Mouse (Mus musculus) midbrain, embryonic 14.5 days (tissue): ENCODE measurements around the gene Agxt2. TPM values are rescaled to one million over a fixed set of nuclear protein-coding genes. Genes with fewer than 3 reads are reported as not detected.
A peak's percentile ranks its signal among the peaks of the same experiment; 100 is the strongest.

Experiments used
- ATAC-seq: fragments of 200-750 bp; cut with Nextera tagmentation; 2 replicates; pipeline ENCODE4 v1.8.0; 2017; ENCODE audit warnings: moderate number of reproducible peaks, moderate library complexity; ENCODE audit not compliant: low FRiP score, low TSS enrichment
- DNase-seq: peaks from one replicate; pipeline ENCODE4 v3.0.0-alpha.2; 2015
- H3K27ac ChIP-seq: fragments of 300-500 bp; sonication (generic); replicated peaks from 2 replicates; pipeline ENCODE4 v1.5.1; 2014; ENCODE audit warnings: mild to moderate bottlenecking, low read depth, low read length, moderate library complexity
- H3K27me3 ChIP-seq: fragments of 300-500 bp; sonication (generic); 2 replicates; pipeline ENCODE4 v1.6.1; 2014; ENCODE audit warnings: low read length, control low read depth, mixed read lengths; ENCODE audit not compliant: control insufficient read depth, insufficient read depth
- H3K36me3 ChIP-seq: fragments of 300-500 bp; sonication (generic); 2 replicates; pipeline ENCODE4 v1.6.1; 2014; ENCODE audit warnings: low read length, control low read depth; ENCODE audit not compliant: control insufficient read depth, insufficient read depth
- H3K4me1 ChIP-seq: fragments of 300-500 bp; sonication (generic); 2 replicates; pipeline ENCODE4 v1.6.1; 2014; ENCODE audit warnings: mild to moderate bottlenecking, antibody characterized with exemption, low read length, control low read depth; ENCODE audit not compliant: control insufficient read depth, insufficient read depth
- H3K4me2 ChIP-seq: fragments of 300-500 bp; sonication (generic); 2 replicates; pipeline ENCODE4 v1.6.1; 2014; ENCODE audit warnings: mild to moderate bottlenecking, low read length, moderate library complexity
- H3K4me3 ChIP-seq: fragments of 300-500 bp; sonication (generic); replicated peaks from 2 replicates; pipeline ENCODE4 v1.5.1; 2014; ENCODE audit warnings: low read depth, low read length
- H3K9ac ChIP-seq: fragments of 300-500 bp; sonication (generic); replicated peaks from 2 replicates; pipeline ENCODE4 v1.6.1; 2014; ENCODE audit warnings: mild to moderate bottlenecking, low read length, moderate library complexity
- H3K9me3 ChIP-seq: fragments of 300-500 bp; sonication (generic); 2 replicates; pipeline ENCODE4 v1.6.1; 2016; ENCODE audit warnings: low read length, control low read depth, mixed read lengths; ENCODE audit not compliant: control insufficient read depth
- WGBS: fragments of 180-500 bp; shearing (Covaris S2); extraction: QIAGEN DNeasy Blood & Tissue Kit; methylation state at CpG from one replicate; pipeline ENCODE4 v1.1.7; 2014; 5-methylcytosine and 5-hydroxymethylcytosine counted together
- polyA plus RNA-seq: library from polyadenylated mRNA; unstranded; fragments of >200 nt; fragmentation: Nextera tagmentation; extraction: Ambion mirVana; gene quantifications from 2 replicates; pipeline ENCODE4 v1.2.1, GENCODE M21; 2014

Agxt2 gene
- polyA plus RNA-seq, 1 experiment from 2014 or later: not detected

DNA sequence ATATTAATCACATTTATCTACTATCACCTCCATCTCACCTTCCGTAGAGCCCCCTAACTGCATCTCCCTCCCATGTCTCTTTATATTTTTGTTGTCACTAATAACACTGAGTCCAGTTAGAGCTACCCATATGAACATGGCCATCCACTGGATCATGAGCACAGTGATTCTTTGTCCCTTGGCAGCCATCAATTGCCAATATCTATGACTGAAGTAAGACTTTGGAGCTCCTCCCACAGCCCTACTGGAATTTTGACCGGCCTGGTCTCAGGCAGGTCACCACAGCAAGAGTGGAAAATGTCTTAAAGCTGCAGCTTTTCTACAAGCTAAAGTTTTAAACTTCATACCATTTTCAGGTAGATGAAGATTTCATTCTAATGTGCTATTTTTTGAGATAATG, 8.0 kb downstream of the Agxt2 start:
- Histone ChIP-seq H3K36me3 (no peaks in the 10 kb centered on the region), H3K9ac (no peak overlapping the region), H3K4me1 (no peaks in the 10 kb centered on the region), H3K27ac (no peak overlapping the region), H3K9me3 (no peaks in the 10 kb centered on the region), H3K4me3 (no peak overlapping the region), H3K4me2 (no peak overlapping the region), H3K27me3 (no peaks in the 10 kb centered on the region)
- ATAC-seq: no peak
- DNase-seq: no peak
- 97% methylated on average over 2 of the region's 2 CpGs for WGBS

DNA sequence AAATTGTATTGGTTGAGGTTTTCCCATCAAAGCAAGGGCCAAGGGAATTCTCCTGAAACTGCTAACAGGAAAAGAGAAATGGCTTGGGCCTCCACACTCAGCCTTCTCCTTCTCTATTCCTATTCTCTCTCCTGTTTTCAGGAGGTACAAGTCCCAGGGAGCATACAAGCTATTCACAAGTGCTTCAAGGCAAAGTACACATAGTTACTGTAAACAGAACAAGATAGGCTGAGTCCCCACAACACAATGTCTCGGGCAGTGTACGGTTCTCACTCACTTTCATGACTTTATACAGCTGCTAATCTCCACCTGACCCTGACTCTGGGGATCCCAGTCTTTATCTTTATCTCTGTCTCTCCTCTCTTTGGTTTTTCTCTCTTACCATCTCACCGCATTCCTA, 17.1 kb downstream of the Agxt2 start:
- Histone ChIP-seq H3K27ac (no peak overlapping the region), H3K27me3 (no peaks in the 10 kb centered on the region), H3K9ac (no peak overlapping the region), H3K4me2 (no peak overlapping the region), H3K36me3 (no peaks in the 10 kb centered on the region), H3K4me1 (no peaks in the 10 kb centered on the region), H3K9me3 (no peaks in the 10 kb centered on the region), H3K4me3 (no peak overlapping the region)
- no peak for ATAC-seq
- no peak for DNase-seq
- WGBS: 86% methylated on average over 3 of the region's 3 CpGs

DNA sequence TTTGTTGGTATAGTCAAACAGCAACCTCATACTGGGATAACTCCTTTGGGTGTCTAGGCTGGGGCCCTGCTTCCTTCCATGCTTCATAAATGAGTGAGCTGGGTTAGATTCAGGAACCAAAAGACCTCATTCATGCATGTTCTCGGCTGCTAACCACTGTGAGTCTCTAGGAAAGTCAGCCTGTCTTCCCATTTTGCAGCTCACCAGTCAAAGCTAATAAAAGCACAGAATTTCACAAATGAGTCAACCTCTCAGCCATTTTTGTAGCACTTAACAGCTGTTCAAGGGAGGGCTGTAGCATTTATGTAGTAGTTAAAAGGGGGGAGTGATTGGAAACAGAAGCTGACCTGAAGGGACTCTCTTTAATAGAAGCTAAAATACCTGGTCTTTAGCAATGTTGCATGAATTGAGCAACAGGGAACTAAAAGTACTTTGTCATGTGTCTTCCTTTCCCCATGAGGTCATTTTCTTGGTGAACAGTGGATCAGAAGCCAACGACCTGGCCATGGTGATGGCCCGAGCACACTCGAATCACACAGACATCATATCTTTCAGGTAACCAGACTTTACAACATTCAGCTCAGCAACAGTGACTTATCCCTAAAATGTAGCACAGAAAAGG, 20.1 kb downstream of the Agxt2 start:
- ATAC-seq: no peak
- WGBS: 92% methylated on average over 4 of the region's 4 CpGs

DNA sequence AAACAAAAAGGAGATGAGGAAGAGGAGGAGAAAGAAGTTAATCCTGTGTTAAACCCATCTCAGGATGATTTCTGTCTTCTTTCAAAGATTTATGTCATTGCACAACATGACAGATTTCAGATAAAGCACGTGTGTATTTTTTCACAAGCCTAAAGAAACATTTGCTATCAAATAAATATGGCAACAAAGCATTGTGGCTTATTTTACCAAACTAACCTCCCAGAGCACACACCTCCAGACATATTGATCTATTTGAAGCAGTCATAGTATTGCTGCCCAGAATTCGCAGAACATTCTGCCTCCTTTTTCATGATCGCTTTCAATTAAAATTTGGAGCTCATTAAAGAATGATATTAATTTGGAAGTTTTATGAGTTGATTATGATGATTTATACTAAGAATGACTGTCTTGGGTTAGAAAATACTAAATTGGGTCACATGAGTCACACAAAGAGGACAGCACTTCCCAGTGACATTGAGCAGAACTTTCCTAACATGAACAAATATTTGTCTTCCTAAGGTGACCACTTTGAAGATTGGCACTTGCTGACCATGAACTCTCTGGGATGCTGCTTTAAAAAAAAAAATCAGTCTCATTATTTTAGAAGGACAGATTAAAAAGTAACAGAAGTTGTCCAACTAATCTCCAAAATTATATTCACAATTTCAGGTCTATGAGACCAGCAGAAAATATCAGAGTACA, 21.6 kb downstream of the Agxt2 start:
- no peak for ATAC-seq
- H3K4me2 ChIP-seq: no peak overlapping the region
- WGBS: 94% methylated on average over 3 of the region's 3 CpGs

More for the DNA sequence above, 20.1 kb downstream of the Agxt2 start:
- no peaks in the 10 kb centered on the region for H3K36me3 ChIP-seq
- H3K4me2 ChIP-seq: no peak overlapping the region
- no peaks in the 10 kb centered on the region for H3K27me3 ChIP-seq
- H3K9ac ChIP-seq: no peak overlapping the region
- no peak for DNase-seq
- H3K4me3 ChIP-seq: no peak overlapping the region
- H3K9me3 ChIP-seq: no peaks in the 10 kb centered on the region
- no peaks in the 10 kb centered on the region for H3K4me1 ChIP-seq
- H3K27ac ChIP-seq: no peak overlapping the region

DNA sequence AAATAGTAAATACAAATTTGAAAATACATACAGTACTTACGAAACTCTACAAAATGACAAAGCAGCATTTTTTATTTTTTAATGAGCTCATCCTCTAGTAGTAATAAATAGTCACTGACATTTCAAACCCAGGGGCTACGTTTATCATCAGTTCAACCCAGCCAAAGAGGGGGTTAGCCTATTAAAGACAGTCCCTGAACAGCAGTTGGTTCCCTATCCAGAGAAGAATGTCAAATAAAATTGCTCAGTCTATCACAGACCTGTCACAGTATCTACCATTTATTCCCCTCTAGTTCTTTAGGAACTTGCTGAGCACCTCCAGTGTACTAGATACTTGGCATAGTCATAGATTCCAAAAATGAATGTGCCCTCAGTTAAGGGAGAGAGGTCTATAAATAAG, 28.9 kb downstream of the Agxt2 start:
- H3K4me1 ChIP-seq: no peaks in the 10 kb centered on the region
- no peak for ATAC-seq
- no peaks in the 10 kb centered on the region for H3K36me3 ChIP-seq
- WGBS: 78% methylated on average over 2 of the region's 2 CpGs
- no peak overlapping the region for H3K4me2 ChIP-seq
- H3K4me3 ChIP-seq: no peak overlapping the region
- DNase-seq: no peak
- no peaks in the 10 kb centered on the region for H3K9me3 ChIP-seq
- no peak overlapping the region for H3K27ac ChIP-seq
- H3K9ac ChIP-seq: no peak overlapping the region
- no peaks in the 10 kb centered on the region for H3K27me3 ChIP-seq

More for the DNA sequence above, 21.6 kb downstream of the Agxt2 start:
- no peaks in the 10 kb centered on the region for H3K36me3 ChIP-seq
- H3K27ac ChIP-seq: no peak overlapping the region
- H3K4me3 ChIP-seq: no peak overlapping the region
- DNase-seq: no peak
- no peaks in the 10 kb centered on the region for H3K4me1 ChIP-seq
- no peaks in the 10 kb centered on the region for H3K9me3 ChIP-seq
- H3K27me3 ChIP-seq: no peaks in the 10 kb centered on the region
- no peak overlapping the region for H3K9ac ChIP-seq

DNA sequence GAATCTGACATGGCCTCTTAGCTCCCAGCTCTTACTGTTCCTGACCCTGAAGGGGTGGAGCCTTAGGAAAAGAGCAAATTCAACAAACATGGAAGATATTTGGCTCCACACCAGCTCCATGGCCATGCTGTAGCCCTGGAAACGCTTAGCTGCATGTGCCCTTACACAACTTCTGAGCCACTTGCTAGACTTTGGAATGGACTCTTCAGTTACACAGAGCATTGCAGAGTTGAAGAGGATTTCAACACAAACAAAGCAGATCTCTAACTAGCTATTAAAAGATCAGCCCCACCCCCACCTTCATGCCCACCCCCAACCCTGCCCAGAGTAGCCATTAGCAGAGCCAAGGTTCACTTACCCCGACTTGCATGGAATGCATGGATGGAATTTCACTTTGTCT, 41.5 kb downstream of the Agxt2 start:
- ATAC-seq (no peak), DNase-seq (no peak)
- H3K27ac ChIP-seq: no peak overlapping the region
- H3K36me3 ChIP-seq: no peaks in the 10 kb centered on the region
- H3K4me3 ChIP-seq: no peak overlapping the region
- H3K9ac ChIP-seq: no peak overlapping the region
- no peaks in the 10 kb centered on the region for H3K4me1 ChIP-seq
- H3K9me3 ChIP-seq: no peaks in the 10 kb centered on the region
- H3K27me3 ChIP-seq: no peaks in the 10 kb centered on the region
- no peak overlapping the region for H3K4me2 ChIP-seq
- WGBS: 87% methylated on average over 2 of the region's 2 CpGs

DNA sequence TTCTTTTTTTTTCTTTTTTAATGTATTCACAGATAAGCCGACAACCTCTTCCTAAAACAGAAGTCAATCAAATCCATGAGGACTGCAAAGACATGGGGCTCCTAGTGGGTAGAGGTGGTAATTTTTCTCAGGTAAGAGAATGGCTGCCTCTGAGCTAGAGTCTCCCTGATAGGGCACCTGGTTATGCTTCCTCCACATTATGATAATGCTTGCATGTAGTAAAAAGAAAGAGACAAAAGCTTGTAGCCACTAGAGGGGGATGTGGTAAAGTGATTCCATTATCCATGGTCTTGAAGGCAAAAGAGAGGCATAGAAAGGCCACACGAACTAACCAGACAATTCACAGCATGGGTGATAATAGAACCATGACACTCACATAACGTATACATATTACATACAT, 42.1 kb downstream of the Agxt2 start:
- ATAC-seq: peak; percentile 67; the same call in 1 of the 2 replicates
- H3K9me3 ChIP-seq: no peaks in the 10 kb centered on the region
- no peak overlapping the region for H3K4me2 ChIP-seq
- H3K4me3 ChIP-seq: no peak overlapping the region
- H3K9ac ChIP-seq: no peak overlapping the region
- no peaks in the 10 kb centered on the region for H3K36me3 ChIP-seq
- DNase-seq: peak; percentile 41
- H3K4me1 ChIP-seq: no peaks in the 10 kb centered on the region
- no peaks in the 10 kb centered on the region for H3K27me3 ChIP-seq
- H3K27ac ChIP-seq: no peak overlapping the region
- WGBS: 45% methylated on average over 3 of the region's 3 CpGs

DNA sequence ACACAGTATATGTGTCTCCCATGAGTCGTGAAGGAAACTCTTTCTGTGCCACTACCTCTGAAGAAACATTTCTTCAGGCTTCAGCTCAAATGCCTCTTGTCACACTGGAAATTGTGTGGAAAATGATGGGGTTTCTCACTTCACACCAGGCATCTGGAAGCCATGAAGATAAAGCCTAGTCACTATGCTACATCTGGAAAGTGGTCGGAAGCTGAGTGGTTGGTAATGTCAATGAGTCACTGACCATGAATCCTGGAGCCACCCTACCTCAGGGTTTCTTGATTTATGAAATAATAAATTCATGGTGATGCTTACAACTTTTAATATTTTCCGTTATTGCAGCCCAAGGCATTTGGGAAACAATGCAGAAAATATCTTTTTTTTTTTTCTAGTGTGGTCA, 51.5 kb downstream of the Agxt2 start:
- no peaks in the 10 kb centered on the region for H3K36me3 ChIP-seq
- no peaks in the 10 kb centered on the region for H3K4me1 ChIP-seq
- H3K27ac ChIP-seq: no peak overlapping the region
- H3K27me3 ChIP-seq: no peaks in the 10 kb centered on the region
- no peak for ATAC-seq
- no peak overlapping the region for H3K4me3 ChIP-seq
- 94% methylated on average over 3 of the region's 3 CpGs for WGBS
- H3K9ac ChIP-seq: no peak overlapping the region
- no peak for DNase-seq
- no peak overlapping the region for H3K4me2 ChIP-seq
- no peaks in the 10 kb centered on the region for H3K9me3 ChIP-seq

DNA sequence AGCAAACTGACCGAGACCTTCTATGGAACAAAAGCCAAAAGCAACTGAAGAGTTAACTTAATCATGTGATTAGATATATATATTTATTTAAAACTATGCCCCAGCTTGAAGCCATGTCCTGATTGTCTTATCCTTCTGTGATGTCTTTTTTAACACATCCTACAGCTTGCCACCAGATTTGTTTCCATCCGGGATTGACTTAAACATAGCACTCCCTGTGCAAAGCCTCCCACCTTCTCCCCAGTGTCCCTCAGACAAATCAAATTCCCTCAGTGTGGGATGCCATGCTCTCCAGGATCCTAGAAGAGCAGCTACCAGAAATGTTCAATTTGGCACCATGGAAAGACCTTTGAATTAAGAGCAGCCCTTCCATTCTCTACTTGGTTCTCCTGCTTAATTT, 52.5 kb downstream of the Agxt2 start:
- H3K27me3 ChIP-seq: no peaks in the 10 kb centered on the region
- H3K27ac ChIP-seq: no peak overlapping the region
- DNase-seq: no peak
- no peaks in the 10 kb centered on the region for H3K9me3 ChIP-seq
- ATAC-seq: no peak
- no peak overlapping the region for H3K4me3 ChIP-seq
- 82% methylated on average over 2 of the region's 2 CpGs for WGBS
- no peaks in the 10 kb centered on the region for H3K4me1 ChIP-seq
- no peak overlapping the region for H3K9ac ChIP-seq
- no peaks in the 10 kb centered on the region for H3K36me3 ChIP-seq
- H3K4me2 ChIP-seq: no peak overlapping the region
